Mouse (Mus musculus): ENCODE data around the gene Gas2l3. TPM values are rescaled to one million over a fixed set of nuclear protein-coding genes. Genes with fewer than 3 reads are reported as not detected.

The Gas2l3 gene
- polyA plus RNA-seq, 1 experiment, result 12.1 TPM

- no peaks in the 10 kb centered on the region for H3K4me1 ChIP-seq (ENCODE audit: control insufficient read depth, insufficient read depth, low read length)
- no peak overlapping the region for H3K4me3 ChIP-seq (ENCODE audit: insufficient read depth, low read length)
- no peak for TF ChIP-seq POLR2A (IDR thresholded peaks at IDR 0.05; ENCODE audit: low read depth, low read length)
- no peak for TF ChIP-seq CTCF (IDR thresholded peaks at IDR 0.05; ENCODE audit: borderline replicate concordance, insufficient read depth, low read length)
- no peak overlapping the region for H3K27ac ChIP-seq (ENCODE audit: insufficient read depth, low read length)
These were observed 36.2 kb downstream of the Gas2l3 start for GRCm38 (mm10) chr10:89407551-89407950.

GRCm38 (mm10) chr10:89406733-89407484 is 36.9 kb downstream of the Gas2l3 start:
- no peaks in the 10 kb centered on the region for H3K4me1 ChIP-seq (ENCODE audit: control insufficient read depth, insufficient read depth, low read length)
- TF ChIP-seq CTCF (IDR thresholded peaks at IDR 0.05; ENCODE audit: borderline replicate concordance, insufficient read depth, low read length), result no peak
- TF ChIP-seq POLR2A (IDR thresholded peaks at IDR 0.05; ENCODE audit: low read depth, low read length), result no peak
- no peak overlapping the region for H3K27ac ChIP-seq (ENCODE audit: insufficient read depth, low read length)
- H3K4me3 ChIP-seq (ENCODE audit: insufficient read depth, low read length), result no peak overlapping the region

GRCm38 (mm10) chr10:89404936-89405335 is 38.8 kb downstream of the Gas2l3 start:
- Histone ChIP-seq H3K4me3 (ENCODE audit: insufficient read depth, low read length) (no peak overlapping the region), H3K27ac (ENCODE audit: insufficient read depth, low read length) (no peak overlapping the region), H3K4me1 (ENCODE audit: control insufficient read depth, insufficient read depth, low read length) (no peaks in the 10 kb centered on the region)
- TF ChIP-seq POLR2A (IDR thresholded peaks at IDR 0.05; ENCODE audit: low read depth, low read length) (no peak), CTCF (IDR thresholded peaks at IDR 0.05; ENCODE audit: borderline replicate concordance, insufficient read depth, low read length) (no peak)

GRCm38 (mm10) chr10:89400674-89401336 is 43.0 kb downstream of the Gas2l3 start:
- H3K4me3 ChIP-seq (ENCODE audit: insufficient read depth, low read length), result no peak overlapping the region
- H3K27ac ChIP-seq (ENCODE audit: insufficient read depth, low read length), result no peak overlapping the region
- TF ChIP-seq CTCF (IDR thresholded peaks at IDR 0.05; ENCODE audit: borderline replicate concordance, insufficient read depth, low read length) (no peak), POLR2A (IDR thresholded peaks at IDR 0.05; ENCODE audit: low read depth, low read length) (no peak)
- H3K4me1 ChIP-seq (ENCODE audit: control insufficient read depth, insufficient read depth, low read length), result no peaks in the 10 kb centered on the region

- no peaks in the 10 kb centered on the region for H3K4me1 ChIP-seq (ENCODE audit: control insufficient read depth, insufficient read depth, low read length)
- TF ChIP-seq CTCF (IDR thresholded peaks at IDR 0.05; ENCODE audit: borderline replicate concordance, insufficient read depth, low read length) (no peak), POLR2A (IDR thresholded peaks at IDR 0.05; ENCODE audit: low read depth, low read length) (no peak)
- H3K4me3 ChIP-seq (ENCODE audit: insufficient read depth, low read length), result no peak overlapping the region
- no peak overlapping the region for H3K27ac ChIP-seq (ENCODE audit: insufficient read depth, low read length)
These were observed 47.9 kb downstream of the Gas2l3 start for GRCm38 (mm10) chr10:89395823-89396222.

GRCm38 (mm10) chr10:89395321-89395720 is 48.4 kb downstream of the Gas2l3 start:
- no peaks in the 10 kb centered on the region for H3K4me1 ChIP-seq (ENCODE audit: control insufficient read depth, insufficient read depth, low read length)
- H3K4me3 ChIP-seq (ENCODE audit: insufficient read depth, low read length), result no peak overlapping the region
- TF ChIP-seq POLR2A (IDR thresholded peaks at IDR 0.05; ENCODE audit: low read depth, low read length), result no peak
- TF ChIP-seq CTCF (IDR thresholded peaks at IDR 0.05; ENCODE audit: borderline replicate concordance, insufficient read depth, low read length), result no peak
- H3K27ac ChIP-seq (ENCODE audit: insufficient read depth, low read length), result no peak overlapping the region

- no peaks in the 10 kb centered on the region for H3K4me1 ChIP-seq (ENCODE audit: control insufficient read depth, insufficient read depth, low read length)
- TF ChIP-seq CTCF (IDR thresholded peaks at IDR 0.05; ENCODE audit: borderline replicate concordance, insufficient read depth, low read length) (no peak), POLR2A (IDR thresholded peaks at IDR 0.05; ENCODE audit: low read depth, low read length) (no peak)
- no peak overlapping the region for H3K27ac ChIP-seq (ENCODE audit: insufficient read depth, low read length)
- no peak overlapping the region for H3K4me3 ChIP-seq (ENCODE audit: insufficient read depth, low read length)
These were observed 51.1 kb downstream of the Gas2l3 start for GRCm38 (mm10) chr10:89392687-89393086.

GRCm38 (mm10) chr10:89391571-89392163 is 52.1 kb downstream of the Gas2l3 start:
- no peak overlapping the region for H3K4me3 ChIP-seq (ENCODE audit: insufficient read depth, low read length)
- no peaks in the 10 kb centered on the region for H3K4me1 ChIP-seq (ENCODE audit: control insufficient read depth, insufficient read depth, low read length)
- no peak overlapping the region for H3K27ac ChIP-seq (ENCODE audit: insufficient read depth, low read length)
- TF ChIP-seq CTCF (IDR thresholded peaks at IDR 0.05; ENCODE audit: borderline replicate concordance, insufficient read depth, low read length) (no peak), POLR2A (IDR thresholded peaks at IDR 0.05; ENCODE audit: low read depth, low read length) (no peak)

GRCm38 (mm10) chr10:89386461-89386860 is 57.3 kb downstream of the Gas2l3 start:
- no peaks in the 10 kb centered on the region for H3K4me1 ChIP-seq (ENCODE audit: control insufficient read depth, insufficient read depth, low read length)
- no peak overlapping the region for H3K4me3 ChIP-seq (ENCODE audit: insufficient read depth, low read length)
- no peak for TF ChIP-seq CTCF (IDR thresholded peaks at IDR 0.05; ENCODE audit: borderline replicate concordance, insufficient read depth, low read length)
- TF ChIP-seq POLR2A (IDR thresholded peaks at IDR 0.05; ENCODE audit: low read depth, low read length), result no peak
- no peak overlapping the region for H3K27ac ChIP-seq (ENCODE audit: insufficient read depth, low read length)

- Histone ChIP-seq H3K27ac (ENCODE audit: insufficient read depth, low read length) (no peak overlapping the region), H3K4me1 (ENCODE audit: control insufficient read depth, insufficient read depth, low read length) (no peaks in the 10 kb centered on the region), H3K4me3 (ENCODE audit: insufficient read depth, low read length) (no peak overlapping the region)
- TF ChIP-seq POLR2A (IDR thresholded peaks at IDR 0.05; ENCODE audit: low read depth, low read length), result no peak
- peak; percentile 87 for TF ChIP-seq CTCF (IDR thresholded peaks at IDR 0.05; ENCODE audit: borderline replicate concordance, insufficient read depth, low read length)
These were observed 60.3 kb downstream of the Gas2l3 start for GRCm38 (mm10) chr10:89383462-89383861.
